Mouse (Mus musculus): Measurements from ENCODE around the gene Bach2. TPM values are rescaled to one million over a fixed set of nuclear protein-coding genes. Genes with fewer than 3 reads are reported as not detected.

Bach2 gene
- total RNA-seq, 1 experiment from 2014 or later, result 4.7 TPM

GRCm38 (mm10) chr4:32219428-32220128 lies 19.0 kb upstream of the Bach2 start:
- no peak for ATAC-seq (replicated peaks in 1 of 2; ENCODE audit: insufficient read depth in 1 of 2, low FRiP score in 2 of 2, low TSS enrichment in 1 of 2, low read depth in 1 of 2, poor library complexity in 2 of 2, severe bottlenecking in 2 of 2)

- no peak for ATAC-seq (replicated peaks in 1 of 2; ENCODE audit: insufficient read depth in 1 of 2, low FRiP score in 2 of 2, low TSS enrichment in 1 of 2, low read depth in 1 of 2, poor library complexity in 2 of 2, severe bottlenecking in 2 of 2)
Observed at GRCm38 (mm10) chr4:32220129-32220491, 18.5 kb upstream of the Bach2 start.

GRCm38 (mm10) chr4:32220961-32221360 lies 17.6 kb upstream of the Bach2 start:
- no peak for ATAC-seq (replicated peaks in 1 of 2; ENCODE audit: insufficient read depth in 1 of 2, low FRiP score in 2 of 2, low TSS enrichment in 1 of 2, low read depth in 1 of 2, poor library complexity in 2 of 2, severe bottlenecking in 2 of 2)

- no peak for ATAC-seq (replicated peaks in 1 of 2; ENCODE audit: insufficient read depth in 1 of 2, low FRiP score in 2 of 2, low TSS enrichment in 1 of 2, low read depth in 1 of 2, poor library complexity in 2 of 2, severe bottlenecking in 2 of 2)
Observed at GRCm38 (mm10) chr4:32223563-32223962, 15.0 kb upstream of the Bach2 start.

GRCm38 (mm10) chr4:32225191-32225590 lies 13.4 kb upstream of the Bach2 start:
- ATAC-seq (replicated peaks in 1 of 2; ENCODE audit: insufficient read depth in 1 of 2, low FRiP score in 2 of 2, low TSS enrichment in 1 of 2, low read depth in 1 of 2, poor library complexity in 2 of 2, severe bottlenecking in 2 of 2), result no peak

GRCm38 (mm10) chr4:32227970-32228557 lies 10.5 kb upstream of the Bach2 start:
- no peak for ATAC-seq (replicated peaks in 1 of 2; ENCODE audit: insufficient read depth in 1 of 2, low FRiP score in 2 of 2, low TSS enrichment in 1 of 2, low read depth in 1 of 2, poor library complexity in 2 of 2, severe bottlenecking in 2 of 2)

- no peak for ATAC-seq (replicated peaks in 1 of 2; ENCODE audit: insufficient read depth in 1 of 2, low FRiP score in 2 of 2, low TSS enrichment in 1 of 2, low read depth in 1 of 2, poor library complexity in 2 of 2, severe bottlenecking in 2 of 2)
Observed at GRCm38 (mm10) chr4:32229266-32229665, 9.3 kb upstream of the Bach2 start.

- no peak for ATAC-seq (replicated peaks in 1 of 2; ENCODE audit: insufficient read depth in 1 of 2, low FRiP score in 2 of 2, low TSS enrichment in 1 of 2, low read depth in 1 of 2, poor library complexity in 2 of 2, severe bottlenecking in 2 of 2)
Observed at GRCm38 (mm10) chr4:32231258-32232055, 7.1 kb upstream of the Bach2 start.

GRCm38 (mm10) chr4:32235920-32236705 lies 2.5 kb upstream of the Bach2 start:
- ATAC-seq (replicated peaks in 1 of 2; ENCODE audit: insufficient read depth in 1 of 2, low FRiP score in 2 of 2, low TSS enrichment in 1 of 2, low read depth in 1 of 2, poor library complexity in 2 of 2, severe bottlenecking in 2 of 2), result no peak

GRCm38 (mm10) chr4:32238921-32239748 lies 531 bp downstream of the Bach2 start:
- peak; percentile 14 to 22; a peak in 3 of 4 replicates for ATAC-seq (replicated peaks in 1 of 2; ENCODE audit: insufficient read depth in 1 of 2, low FRiP score in 2 of 2, low TSS enrichment in 1 of 2, low read depth in 1 of 2, poor library complexity in 2 of 2, severe bottlenecking in 2 of 2)

- peak; percentile 75 to 76 for ATAC-seq (replicated peaks in 1 of 2; ENCODE audit: insufficient read depth in 1 of 2, low FRiP score in 2 of 2, low TSS enrichment in 1 of 2, low read depth in 1 of 2, poor library complexity in 2 of 2, severe bottlenecking in 2 of 2)
Observed at GRCm38 (mm10) chr4:32239749-32240131, 1.1 kb downstream of the Bach2 start.

- ATAC-seq (replicated peaks in 1 of 2; ENCODE audit: insufficient read depth in 1 of 2, low FRiP score in 2 of 2, low TSS enrichment in 1 of 2, low read depth in 1 of 2, poor library complexity in 2 of 2, severe bottlenecking in 2 of 2), result no peak
Observed at GRCm38 (mm10) chr4:32240457-32241030, 1.9 kb downstream of the Bach2 start.

- ATAC-seq (replicated peaks in 1 of 2; ENCODE audit: insufficient read depth in 1 of 2, low FRiP score in 2 of 2, low TSS enrichment in 1 of 2, low read depth in 1 of 2, poor library complexity in 2 of 2, severe bottlenecking in 2 of 2), result no peak
Observed at GRCm38 (mm10) chr4:32241351-32241980, 2.9 kb downstream of the Bach2 start.

- ATAC-seq (replicated peaks in 1 of 2; ENCODE audit: insufficient read depth in 1 of 2, low FRiP score in 2 of 2, low TSS enrichment in 1 of 2, low read depth in 1 of 2, poor library complexity in 2 of 2, severe bottlenecking in 2 of 2), result no peak
Observed at GRCm38 (mm10) chr4:32242122-32242615, 3.6 kb downstream of the Bach2 start.

- ATAC-seq (replicated peaks in 1 of 2; ENCODE audit: insufficient read depth in 1 of 2, low FRiP score in 2 of 2, low TSS enrichment in 1 of 2, low read depth in 1 of 2, poor library complexity in 2 of 2, severe bottlenecking in 2 of 2), result no peak
Observed at GRCm38 (mm10) chr4:32243458-32243857, 4.9 kb downstream of the Bach2 start.

GRCm38 (mm10) chr4:32244092-32244745 lies 5.6 kb downstream of the Bach2 start:
- ATAC-seq (replicated peaks in 1 of 2; ENCODE audit: insufficient read depth in 1 of 2, low FRiP score in 2 of 2, low TSS enrichment in 1 of 2, low read depth in 1 of 2, poor library complexity in 2 of 2, severe bottlenecking in 2 of 2), result no peak
